Mouse (Mus musculus) duodenum, adult 2 months (tissue): Measurements from ENCODE around the gene Hspa4l. TPM values are rescaled to one million over a fixed set of nuclear protein-coding genes. Genes with fewer than 3 reads are reported as not detected.

Experiments
- polyA plus RNA-seq: library from polyadenylated mRNA; depleted of rRNA; stranded (reverse); fragments of >200 nt; gene quantifications from 2 replicates; pipeline ENCODE4 v1.2.3, GENCODE M21; 2012; ENCODE audit warnings: low replicate concordance; rRNA removed

Gene Hspa4l
- polyA plus RNA-seq = 2.9 and 8.6 TPM in 2 replicates

DNA sequence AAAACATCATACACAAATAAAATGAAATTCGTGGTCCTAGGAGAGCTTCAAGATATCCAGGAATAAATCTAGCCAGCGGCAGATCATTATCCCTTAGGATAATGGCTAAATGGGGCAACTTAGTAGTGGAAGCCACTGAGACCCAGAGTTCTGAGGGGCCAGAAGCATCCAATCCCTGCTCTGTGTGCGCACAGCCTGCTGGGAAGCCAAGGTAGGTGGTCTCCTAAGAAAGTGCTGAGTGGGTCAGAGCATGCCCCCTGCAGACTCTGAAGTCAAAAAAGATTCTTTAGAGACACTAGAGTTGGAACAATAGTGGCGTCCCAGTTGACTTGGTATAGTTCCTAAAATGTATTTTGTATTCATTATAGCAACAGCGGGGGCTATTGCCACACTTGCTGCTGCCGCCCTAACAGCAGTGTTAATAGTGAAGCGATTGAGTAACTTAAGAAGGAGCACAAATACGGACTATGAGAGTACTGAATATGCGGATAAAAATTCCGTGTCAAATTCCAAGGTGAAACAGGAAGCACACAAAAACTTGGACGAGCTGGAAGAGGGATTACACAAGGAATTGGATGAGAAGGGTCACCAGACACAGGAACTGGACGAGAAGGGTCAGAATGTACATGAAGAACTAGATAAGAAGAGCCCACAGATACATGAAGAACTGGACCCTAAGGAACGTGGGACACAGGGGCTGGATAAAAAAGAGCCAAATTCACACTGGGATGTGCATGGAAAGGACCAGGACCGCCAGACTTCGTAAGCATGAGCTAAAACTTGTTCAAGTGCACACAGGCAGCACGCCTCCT, at the start of gene Hspa4l:
TSS of gene Hspa4l (plus strand) at position 472 of the 812 bp plus-strand sequence.

DNA sequence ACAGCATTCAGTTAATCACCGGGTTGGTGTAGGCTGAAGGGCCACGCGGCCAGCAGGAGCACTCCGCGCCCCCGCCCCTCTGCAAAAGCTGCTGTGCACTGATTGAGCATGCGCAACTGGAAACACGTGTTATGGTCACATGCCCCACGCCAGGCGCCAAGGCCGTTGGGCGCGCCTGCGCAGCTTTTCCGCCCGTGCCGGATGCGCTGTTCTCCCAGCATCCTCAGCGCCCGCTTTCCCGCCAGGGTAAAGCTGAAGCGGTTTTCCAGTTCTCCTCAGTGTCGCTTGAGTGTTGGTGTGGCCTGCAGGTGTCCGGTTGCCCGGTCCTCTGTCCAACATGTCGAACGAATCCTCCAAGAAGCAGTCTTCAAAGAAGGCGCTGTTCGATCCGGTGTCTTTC, 35.6 kb upstream of the Hspa4l start, which contains the start of gene Slc25a31:
TSS of gene Slc25a31 (plus strand) at position 201 of the 400 bp plus-strand sequence.

DNA sequence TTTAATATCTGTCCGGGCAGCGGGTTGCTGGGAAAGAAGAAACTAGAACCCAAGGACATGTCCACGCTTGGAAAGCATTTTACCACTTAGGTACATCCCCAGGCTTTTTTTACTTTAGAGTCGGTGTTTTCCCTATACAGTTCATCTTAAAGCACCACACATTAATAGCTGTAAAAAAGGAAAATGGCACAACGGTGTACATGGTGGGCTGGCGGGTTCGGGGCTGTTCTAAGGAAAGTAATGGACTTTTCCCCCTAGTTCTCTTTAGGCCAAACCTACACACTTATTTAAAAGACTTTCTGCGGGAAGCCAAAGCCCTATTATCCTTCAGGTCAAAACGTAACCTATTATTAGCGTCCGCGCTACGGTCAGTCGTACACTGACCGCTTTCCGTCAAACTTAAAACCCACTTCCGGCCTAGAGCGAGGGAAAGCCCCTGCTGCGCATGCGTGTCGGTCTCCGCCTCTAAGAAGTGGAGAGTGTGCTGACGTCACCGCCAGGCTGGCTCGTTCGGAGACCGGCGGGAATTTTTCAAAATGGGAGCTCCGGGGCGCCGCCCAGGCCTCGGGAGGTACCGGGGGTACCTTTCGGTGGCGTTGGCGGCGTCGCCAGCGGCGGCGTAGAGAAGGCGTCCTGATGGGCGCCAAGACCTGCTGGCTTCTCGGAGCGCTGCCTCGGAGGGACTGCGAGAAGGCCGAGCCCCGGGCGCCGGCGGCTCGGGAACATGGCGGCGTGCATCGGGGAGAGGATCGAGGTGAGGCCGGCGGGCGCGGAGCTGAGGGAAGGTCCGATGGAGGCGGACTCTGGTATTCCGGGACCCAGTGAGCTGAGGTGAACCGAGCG, 55.5 kb downstream of the Hspa4l start, which contains the start of gene Plk4:
TSS of gene Plk4 (plus strand) at position 490 of the 843 bp plus-strand sequence.

Other genes starting within 250 kb of the Hspa4l start
- 0.11 and 2.6 TPM in 2 replicates for gene Intu, start 213.2 kb upstream of the Hspa4l start, polyA plus RNA-seq
- gene Slc25a31, start 35.6 kb upstream of the Hspa4l start, polyA plus RNA-seq = not detected in 2 replicates
- 0.94 and 3.6 TPM in 2 replicates for gene Plk4, start 55.5 kb downstream of the Hspa4l start, polyA plus RNA-seq
- 0.61 and 1.3 TPM in 2 replicates for gene Mfsd8, start 102.4 kb downstream of the Hspa4l start, polyA plus RNA-seq
- gene Abhd18, start 102.5 kb downstream of the Hspa4l start, polyA plus RNA-seq = 0.77 and 0.99 TPM in 2 replicates
- not detected in 2 replicates for gene 1700034I23Rik, start 158.0 kb downstream of the Hspa4l start, polyA plus RNA-seq
- 9.8 and 24.1 TPM in 2 replicates for gene Larp1b, start 205.3 kb downstream of the Hspa4l start, polyA plus RNA-seq